Mouse (Mus musculus) forebrain, embryonic 14.5 days (tissue): ENCODE results near the gene Gm49394. TPM values are rescaled to one million over a fixed set of nuclear protein-coding genes. Genes with fewer than 3 reads are reported as not detected.

Source experiments
- ATAC-seq: fragments of 200-750 bp; cut with Nextera tagmentation; 2 replicates; pipeline ENCODE4 v1.8.0; 2017; ENCODE audit warnings: mild to moderate bottlenecking, moderate library complexity
- DNase-seq: peaks from one replicate; pipeline ENCODE4 v3.0.0-alpha.2; 2015; ENCODE audit warnings: low spot score
- H3K27ac ChIP-seq: fragments of 300-500 bp; sonication (generic); 2 replicates; pipeline ENCODE4 v1.5.1; 2014; ENCODE audit warnings: low read depth, mild to moderate bottlenecking, control low read depth, low read length, moderate library complexity
- H3K27me3 ChIP-seq: fragments of 300-500 bp; sonication (generic); replicated peaks from 2 replicates; pipeline ENCODE4 v1.6.1; 2014; ENCODE audit warnings: low read length, control low read depth, mixed read lengths; ENCODE audit not compliant: control insufficient read depth, insufficient read depth
- H3K36me3 ChIP-seq: fragments of 300-500 bp; sonication (generic); 2 replicates; pipeline ENCODE4 v1.6.1; 2014; ENCODE audit warnings: low read length, control low read depth; ENCODE audit not compliant: control insufficient read depth, insufficient read depth
- H3K4me1 ChIP-seq: fragments of 300-500 bp; sonication (generic); 2 replicates; pipeline ENCODE4 v1.6.1; 2014; ENCODE audit warnings: antibody characterized with exemption, low read length, control low read depth; ENCODE audit not compliant: control insufficient read depth, insufficient read depth
- H3K4me2 ChIP-seq: fragments of 300-500 bp; sonication (generic); 2 replicates; pipeline ENCODE4 v1.6.1; 2014; ENCODE audit warnings: mild to moderate bottlenecking, control low read depth, low read length
- H3K4me3 ChIP-seq: fragments of 300-500 bp; sonication (generic); 2 replicates; pipeline ENCODE4 v1.5.1; 2014; ENCODE audit warnings: low read depth, low read length, control low read depth
- H3K9ac ChIP-seq: fragments of 300-500 bp; sonication (generic); 2 replicates; pipeline ENCODE4 v1.6.1; 2014; ENCODE audit warnings: mild to moderate bottlenecking, low read length, control low read depth, moderate library complexity
- H3K9me3 ChIP-seq: fragments of 300-500 bp; sonication (generic); replicated peaks from 2 replicates; pipeline ENCODE4 v1.6.1; 2016; ENCODE audit warnings: low read length, control low read depth, mixed read lengths; ENCODE audit not compliant: control insufficient read depth
- WGBS: fragments of 180-500 bp; shearing (Covaris S2); extraction: QIAGEN DNeasy Blood & Tissue Kit; methylation state at CpG from one replicate; pipeline ENCODE4 v1.1.7; 2014; 5-methylcytosine and 5-hydroxymethylcytosine counted together
- polyA plus RNA-seq: library from polyadenylated mRNA; unstranded; fragments of >200 nt; fragmentation: Nextera tagmentation; extraction: Ambion mirVana; gene quantifications from 2 replicates; pipeline ENCODE4 v1.2.1, GENCODE M21; 2014

Gene Gm49394
- polyA plus RNA-seq, 1 experiment from 2014 or later: not detected

- H3K36me3 ChIP-seq: no peaks in the 10 kb centered on the region
- DNase-seq (no peak), ATAC-seq (no peak)
- no peak overlapping the region for H3K27ac ChIP-seq
- peaks cover 4% of the 10 kb centered on the region for H3K4me1 ChIP-seq
- H3K4me3 ChIP-seq: no peak overlapping the region
- H3K9ac ChIP-seq: no peak overlapping the region
- H3K27me3 ChIP-seq: peaks cover 83% of the 10 kb centered on the region
- WGBS: 28% methylated on average over 4 of the region's 4 CpGs
- H3K4me2 ChIP-seq: no peak overlapping the region
- no peaks in the 10 kb centered on the region for H3K9me3 ChIP-seq
Observed at GRCm38 (mm10) chr7:142656055-142656454, 13.7 kb downstream of the Gm49394 start.

- Histone ChIP-seq H3K27ac (no peak overlapping the region), H3K9ac (no peak overlapping the region), H3K4me2 (no peak overlapping the region), H3K36me3 (no peaks in the 10 kb centered on the region), H3K4me1 (peaks cover 4% of the 10 kb centered on the region), H3K9me3 (no peaks in the 10 kb centered on the region), H3K27me3 (peaks cover 79% of the 10 kb centered on the region), H3K4me3 (no peak overlapping the region)
- ATAC-seq (no peak), DNase-seq (no peak)
- 6% methylated on average over 11 of the region's 11 CpGs for WGBS
Observed at GRCm38 (mm10) chr7:142655633-142656032, 14.1 kb downstream of the Gm49394 start.

- no peak for DNase-seq
- no peak overlapping the region for H3K4me2 ChIP-seq
- H3K9me3 ChIP-seq: no peaks in the 10 kb centered on the region
- no peak for ATAC-seq
- H3K27ac ChIP-seq: no peak overlapping the region
- no peak overlapping the region for H3K9ac ChIP-seq
- no peak overlapping the region for H3K4me3 ChIP-seq
- H3K4me1 ChIP-seq: no peaks in the 10 kb centered on the region; the same call in 1 of the 2 replicates
- peaks cover 60% of the 10 kb centered on the region for H3K27me3 ChIP-seq
- no peaks in the 10 kb centered on the region for H3K36me3 ChIP-seq
- WGBS: 8% methylated on average over 18 of the region's 18 CpGs
Observed at GRCm38 (mm10) chr7:142653726-142654125, 16.0 kb downstream of the Gm49394 start.

- Histone ChIP-seq H3K4me1 (no peaks in the 10 kb centered on the region), H3K4me2 (no peak overlapping the region), H3K27ac (no peak overlapping the region), H3K36me3 (no peaks in the 10 kb centered on the region), H3K4me3 (no peak overlapping the region), H3K9me3 (peaks cover 4% of the 10 kb centered on the region; the same call in 1 of the 2 replicates), H3K27me3 (no peaks in the 10 kb centered on the region), H3K9ac (no peak overlapping the region)
- DNase-seq (no peak), ATAC-seq (no peak)
- 20% methylated on average over 6 of the region's 6 CpGs for WGBS
Observed at GRCm38 (mm10) chr7:142646676-142647075, 23.1 kb downstream of the Gm49394 start.

- DNase-seq (no peak), ATAC-seq (no peak)
- peaks cover 4% of the 10 kb centered on the region; the same call in 1 of the 2 replicates for H3K9me3 ChIP-seq
- no peak overlapping the region for H3K4me3 ChIP-seq
- no peaks in the 10 kb centered on the region for H3K27me3 ChIP-seq
- H3K4me1 ChIP-seq: no peaks in the 10 kb centered on the region
- whole genome bisulfite sequencing: 55% methylated on average over 5 of the region's 5 CpGs
- no peak overlapping the region for H3K9ac ChIP-seq
- no peaks in the 10 kb centered on the region for H3K36me3 ChIP-seq
- no peak overlapping the region for H3K27ac ChIP-seq
- no peak overlapping the region for H3K4me2 ChIP-seq
Observed at GRCm38 (mm10) chr7:142645045-142645444, 24.7 kb downstream of the Gm49394 start.

- H3K4me3 ChIP-seq: no peak overlapping the region
- no peaks in the 10 kb centered on the region for H3K27me3 ChIP-seq
- H3K9ac ChIP-seq: no peak overlapping the region
- no peak overlapping the region for H3K27ac ChIP-seq
- H3K9me3 ChIP-seq: no peaks in the 10 kb centered on the region
- no peaks in the 10 kb centered on the region for H3K36me3 ChIP-seq
- H3K4me1 ChIP-seq: no peaks in the 10 kb centered on the region
- no peak for ATAC-seq
- H3K4me2 ChIP-seq: no peak overlapping the region
- DNase-seq: no peak
Observed at GRCm38 (mm10) chr7:142636178-142636577, 33.6 kb downstream of the Gm49394 start.

- H3K4me1 ChIP-seq: no peaks in the 10 kb centered on the region
- no peaks in the 10 kb centered on the region for H3K9me3 ChIP-seq
- ATAC-seq: no peak
- no peaks in the 10 kb centered on the region for H3K36me3 ChIP-seq
- no peaks in the 10 kb centered on the region for H3K27me3 ChIP-seq
- H3K4me2 ChIP-seq: no peak overlapping the region
- peak; percentile 20 for DNase-seq
- no peak overlapping the region for H3K27ac ChIP-seq
- H3K9ac ChIP-seq: no peak overlapping the region
- 77% methylated on average over 10 of the region's 10 CpGs for WGBS
- H3K4me3 ChIP-seq: no peak overlapping the region
Observed at GRCm38 (mm10) chr7:142630691-142631090, 39.1 kb downstream of the Gm49394 start.

- Histone ChIP-seq H3K27me3 (no peaks in the 10 kb centered on the region), H3K4me1 (no peaks in the 10 kb centered on the region), H3K9me3 (no peaks in the 10 kb centered on the region), H3K36me3 (no peaks in the 10 kb centered on the region), H3K27ac (no peak overlapping the region), H3K9ac (no peak overlapping the region), H3K4me2 (no peak overlapping the region), H3K4me3 (no peak overlapping the region)
- ATAC-seq: no peak
- no peak for DNase-seq
- WGBS: 79% methylated on average over 6 of the region's 6 CpGs
Observed at GRCm38 (mm10) chr7:142629806-142630205, 39.9 kb downstream of the Gm49394 start.

- Histone ChIP-seq H3K9me3 (no peaks in the 10 kb centered on the region), H3K36me3 (no peaks in the 10 kb centered on the region), H3K27ac (no peak overlapping the region), H3K4me2 (no peak overlapping the region), H3K27me3 (no peaks in the 10 kb centered on the region), H3K4me3 (no peak overlapping the region), H3K4me1 (no peaks in the 10 kb centered on the region), H3K9ac (no peak overlapping the region)
- DNase-seq: no peak
- no peak for ATAC-seq
- 74% methylated on average over 4 of the region's 4 CpGs for WGBS
Observed at GRCm38 (mm10) chr7:142622180-142622579, 47.6 kb downstream of the Gm49394 start.
